11 mouse cellular contexts compared by ENCODE assay signal in the genomic region with DNA sequence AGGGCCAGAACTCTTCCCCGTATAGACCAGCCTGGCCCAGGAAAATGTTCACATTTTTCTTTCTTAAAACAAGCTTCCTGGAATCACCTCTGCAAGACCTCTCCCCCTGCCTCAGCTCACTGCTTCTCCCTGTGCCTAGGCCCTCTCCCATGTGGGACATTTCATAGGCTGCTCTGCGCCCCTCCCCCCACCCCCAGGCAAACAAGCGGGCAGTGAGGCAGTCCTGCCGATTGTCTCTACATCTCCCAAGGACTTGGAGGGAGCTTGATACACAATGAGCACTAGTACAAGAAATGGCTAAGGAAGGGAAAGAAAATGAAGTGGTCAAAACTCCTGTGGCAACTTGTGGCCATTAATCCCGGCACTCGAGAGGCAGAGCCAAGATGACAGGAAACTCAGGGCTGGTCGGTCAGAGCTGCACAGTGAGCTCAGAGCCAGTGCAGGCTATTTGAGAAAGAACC. TPM values are rescaled to one million over a fixed set of nuclear protein-coding genes. Genes with fewer than 3 reads are reported as not detected.
A peak's percentile ranks its signal among the peaks of the same experiment; 100 is the strongest.
DNase-seq lines count a peak whose midpoint lies in the region; ATAC-seq and TF ChIP-seq lines count a peak whose summit lies in the region.
"Had no signal": no experiment of that assay in that cellular context is flagged by ENCODE, and none has a peak within 500 bp of the region (broad histone marks: within the 10 kb centered on the region; RNA-seq: fewer than 3 reads in every experiment).

No protein-coding gene starts in this region.

- intact Hi-C loops in gastrocnemius, adult 2 months (cut with DNase I): no loop called here
- intact Hi-C loops in gastrocnemius, postnatal 14 days (cut with DNase I; ENCODE audit: low total_unique reads): no loop called here

- WGBS in lung, embryonic 14.5 days: 7% methylated on average over 7 of the region's 7 CpGs
- 46% methylated on average over 7 of the region's 7 CpGs for WGBS in small intestine, adult 2 months

- H3K27ac ChIP-seq in gastrocnemius, adult 2 months: peak overlapping the region; percentile 78
- peak overlapping the region; percentile 12; the same call in 1 of the 2 replicates for H3K27ac ChIP-seq in lung, embryonic 14.5 days (ENCODE audit: low read depth)
- no peak overlapping the region for H3K27ac ChIP-seq in small intestine, adult 2 months (ENCODE audit: insufficient read depth, low read depth, low read length)
- H3K27ac ChIP-seq: hindbrain, postnatal 0 days; layer of hippocampus, adult 2 months had no signal

- H3K4me2 ChIP-seq in lung, embryonic 14.5 days: 0 out of 2 replicates have a peak overlapping the region, but pooled peaks have one; percentile 18

- peak overlapping the region; percentile 65 for H3K4me3 ChIP-seq in gastrocnemius, adult 2 months
- no peak overlapping the region for H3K4me3 ChIP-seq in lung, embryonic 14.5 days (ENCODE audit: low read depth, low read length)
- 0 out of 2 replicates have a peak overlapping the region, but pooled peaks have one; percentile 3 for H3K4me3 ChIP-seq in small intestine, adult 2 months (ENCODE audit: low read depth, low read length)
- H3K4me3 ChIP-seq: layer of hippocampus, adult 2 months had no signal

- H3K4me1 ChIP-seq in lung, embryonic 14.5 days (ENCODE audit: insufficient read depth): peaks cover 26% of the 10 kb centered on the region; the same call in 1 of the 2 replicates
- peaks cover 9% of the 10 kb centered on the region for H3K4me1 ChIP-seq in small intestine, adult 2 months (ENCODE audit: control insufficient read depth, insufficient read depth, insufficient read length, low read length)

- no peak for ATAC-seq in lung, embryonic 14.5 days (ENCODE audit: insufficient read depth)
- ATAC-seq in common myeloid progenitor, adult 5-6 weeks (replicated peaks; ENCODE audit: low read depth, poor library complexity, severe bottlenecking): 0 out of 2 replicates have a peak, but pooled peaks have one; percentile 3
- ATAC-seq: hindbrain, postnatal 0 days had no signal

- no peak overlapping the region for H3K9ac ChIP-seq in lung, embryonic 14.5 days

- H3K27me3 ChIP-seq in lung, embryonic 14.5 days (ENCODE audit: insufficient read depth, low read length): peaks cover 8% of the 10 kb centered on the region; the same call in 1 of the 2 replicates
- peaks cover 3% of the 10 kb centered on the region; the same call in 1 of the 2 replicates for H3K27me3 ChIP-seq in small intestine, adult 2 months (ENCODE audit: control insufficient read depth, insufficient read depth, low read length)

- TF ChIP-seq CTCF in gastrocnemius, adult 2 months (IDR thresholded peaks at IDR 0.05): no peak
- no peak for TF ChIP-seq CTCF in lung, embryonic 14.5 days (IDR thresholded peaks at IDR 0.05; ENCODE audit: low read depth)
- TF ChIP-seq CTCF in small intestine, adult 2 months (IDR thresholded peaks at IDR 0.05; ENCODE audit: extremely low read depth, insufficient read length, insufficient replicate concordance, low read depth, low read length): no peak

- no peak for TF ChIP-seq POLR2A in small intestine, adult 2 months (IDR thresholded peaks at IDR 0.05; ENCODE audit: low read depth, low read length)

- no peak for DNase-seq in gastrocnemius, adult 2 months
- no peak for DNase-seq in gastrocnemius, postnatal 14 days
- peak; percentile 13 for DNase-seq in lung, embryonic 14.5 days
- no peak for DNase-seq in lung, postnatal 4 days
- DNase-seq in right cerebral cortex, adult 2 months (ENCODE audit: low spot score in 2 of 2): no peak
- DNase-seq in urinary bladder, postnatal 14 days (ENCODE audit: low spot score): no peak
- DNase-seq: B cell, adult 2 months had no signal

- no peaks in the 10 kb centered on the region for H3K36me3 ChIP-seq in lung, embryonic 14.5 days (ENCODE audit: insufficient read depth)
- no peaks in the 10 kb centered on the region for H3K36me3 ChIP-seq in small intestine, adult 2 months (ENCODE audit: control insufficient read depth, insufficient read depth, low read length)

- H3K9me3 ChIP-seq in lung, embryonic 14.5 days (ENCODE audit: low read depth, low read length): no peaks in the 10 kb centered on the region

RNA-seq across cellular contexts. Expression of gene Ahnak2, which starts 8.1 kb away (rescaled TPM):
- total RNA-seq in gastrocnemius, adult 2 months (2021): 1 to 10 TPM; 5.0 to 8.5 TPM
- total RNA-seq in gastrocnemius, postnatal 14 days (2021): 10 to 100 TPM in 1 of 2 experiments, 1 to 10 TPM in 1; 7.8 to 11.3 TPM
- 0.61 and 0.64 TPM in 2 replicates for polyA plus RNA-seq in lung, embryonic 14.5 days (2014; fragmentation: Nextera tagmentation; extraction: Ambion mirVana)
- not detected in 2 replicates for total RNA-seq in common myeloid progenitor, adult 5-6 weeks (2017)
- 1.4 and 2.1 TPM in 2 replicates for polyA plus RNA-seq in small intestine, adult 2 months (2012; rRNA removed)

RNA-seq across cellular contexts. Expression of gene Clba1, which starts 14.4 kb away (rescaled TPM):
- under 1 TPM; 0.20 to 0.36 TPM for total RNA-seq in gastrocnemius, adult 2 months (2021)
- total RNA-seq in gastrocnemius, postnatal 14 days (2021): under 1 TPM; 0.62 to 0.73 TPM
- 4.3 and 5.1 TPM in 2 replicates for polyA plus RNA-seq in lung, embryonic 14.5 days (2014; fragmentation: Nextera tagmentation; extraction: Ambion mirVana)
- total RNA-seq in common myeloid progenitor, adult 5-6 weeks (2017): 0.18 TPM in 1 of 2 replicates, not detected in the other
- polyA plus RNA-seq in small intestine, adult 2 months (2012; rRNA removed): 1.2 and 1.6 TPM in 2 replicates

RNA-seq across cellular contexts. Expression of gene Pld4, which starts 33.9 kb away (rescaled TPM):
- 1 to 10 TPM; 1.7 to 4.0 TPM for total RNA-seq in gastrocnemius, adult 2 months (2021)
- total RNA-seq in gastrocnemius, postnatal 14 days (2021): 1 to 10 TPM; 3.2 to 4.1 TPM
- polyA plus RNA-seq in lung, embryonic 14.5 days (2014; fragmentation: Nextera tagmentation; extraction: Ambion mirVana): 9.3 and 10.9 TPM in 2 replicates
- 4.6 and 8.0 TPM in 2 replicates for total RNA-seq in common myeloid progenitor, adult 5-6 weeks (2017)
- 21.8 and 28.2 TPM in 2 replicates for polyA plus RNA-seq in small intestine, adult 2 months (2012; rRNA removed)

RNA-seq across cellular contexts. Expression of gene Cdca4, which starts 34.8 kb away (rescaled TPM):
- 1 to 10 TPM; 3.0 to 3.1 TPM for total RNA-seq in gastrocnemius, adult 2 months (2021)
- total RNA-seq in gastrocnemius, postnatal 14 days (2021): 1 to 10 TPM; 4.3 to 5.8 TPM
- polyA plus RNA-seq in lung, embryonic 14.5 days (2014; fragmentation: Nextera tagmentation; extraction: Ambion mirVana): 140 and 153 TPM in 2 replicates
- 59.4 and 64.7 TPM in 2 replicates for total RNA-seq in common myeloid progenitor, adult 5-6 weeks (2017)
- polyA plus RNA-seq in small intestine, adult 2 months (2012; rRNA removed): 8.0 and 15.8 TPM in 2 replicates
